Mouse (Mus musculus): Measurements from ENCODE around the gene Cyren.

GRCm38 (mm10) chr6:34921941-34922340 lies 44.1 kb upstream of the Cyren start:
- TF ChIP-seq GATA1 (IDR thresholded peaks at IDR 0.05; ENCODE audit: low read length) = no peak
- no peak for TF ChIP-seq TAL1 (IDR thresholded peaks at IDR 0.05; ENCODE audit: low read length)
